Mouse (Mus musculus): Measurements from ENCODE around the gene Pde1a.

DNA sequence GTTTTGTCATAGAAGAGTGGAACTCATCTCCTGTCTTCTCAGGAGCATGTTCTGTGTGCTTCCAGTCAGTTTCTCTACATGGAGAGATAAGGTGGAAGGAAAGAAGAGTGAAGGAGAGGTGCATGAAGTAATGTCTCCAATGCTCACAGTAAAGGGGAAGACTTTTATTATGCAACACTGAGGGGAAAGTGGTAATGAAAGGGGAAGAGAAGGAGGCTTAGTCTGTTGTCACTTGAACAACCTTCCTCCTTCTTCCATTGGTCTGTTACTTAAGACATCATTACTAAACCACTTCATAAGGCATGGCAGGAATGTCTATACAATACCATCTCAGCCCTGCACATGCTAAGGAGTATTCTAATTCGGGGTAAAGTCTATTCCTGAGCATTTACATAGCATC lies 38.8 kb upstream of the Pde1a start:
- TF ChIP-seq CTCF (IDR thresholded peaks at IDR 0.05; ENCODE audit: borderline replicate concordance, insufficient read depth, low read depth, low read length) (no peak), POLR2A (IDR thresholded peaks at IDR 0.05; ENCODE audit: borderline replicate concordance, insufficient read depth, low read length) (no peak)

All from cerebellum, adult 2 months (tissue).